Mouse (Mus musculus) right cerebral cortex, postnatal 10 days (tissue): ENCODE measurements around the gene Lrrc31.
A peak's percentile ranks its signal among the peaks of the same experiment; 100 is the strongest.
"Not testable (repeated sequence)": the region's sequence is repeated elsewhere in the genome, so short reads cannot be mapped to it uniquely, and the experiment has no call there.

Experiments
- DNase-seq, 2 experiments: peaks; one replicate each; pipeline ENCODE4 v3.0.0; 2021; ENCODE audit warnings: low spot score in 2 of 2

Lrrc31 gene

GRCm38 (mm10) chr3:30699711-30700505 is at the start of gene Lrrc31:
TSS of gene Lrrc31 (minus strand) at chr3:30699843.
- DNase-seq, result not testable (repeated sequence)

- DNase-seq, result no peak
Observed at GRCm38 (mm10) chr3:30748316-30748715, 48.7 kb upstream of the Lrrc31 start.

DNA sequence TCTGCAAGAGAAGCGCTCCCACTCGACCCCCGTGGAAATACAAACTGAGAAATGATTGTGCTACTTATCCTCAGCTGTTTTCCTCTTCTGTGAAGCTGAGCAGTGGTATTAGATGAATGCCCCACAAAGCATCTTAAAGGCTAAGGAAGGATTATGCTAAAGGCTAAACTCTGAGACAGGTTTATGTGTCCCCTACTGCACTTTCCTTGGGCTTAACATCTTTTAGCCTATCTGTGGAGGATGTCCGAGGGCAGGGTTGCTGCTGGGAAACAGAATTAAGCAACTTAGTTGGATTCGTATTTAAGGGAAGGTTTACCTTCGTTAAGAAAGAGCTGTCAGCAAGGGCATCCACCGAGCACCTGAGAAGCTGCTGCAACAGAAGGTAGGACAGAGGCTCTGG is 46.4 kb upstream of the Lrrc31 start, which contains the start of gene Samd7:
Gene Samd7 (plus strand): TSS at position 288 of the 400 bp plus-strand sequence.
- no peak for DNase-seq

DNA sequence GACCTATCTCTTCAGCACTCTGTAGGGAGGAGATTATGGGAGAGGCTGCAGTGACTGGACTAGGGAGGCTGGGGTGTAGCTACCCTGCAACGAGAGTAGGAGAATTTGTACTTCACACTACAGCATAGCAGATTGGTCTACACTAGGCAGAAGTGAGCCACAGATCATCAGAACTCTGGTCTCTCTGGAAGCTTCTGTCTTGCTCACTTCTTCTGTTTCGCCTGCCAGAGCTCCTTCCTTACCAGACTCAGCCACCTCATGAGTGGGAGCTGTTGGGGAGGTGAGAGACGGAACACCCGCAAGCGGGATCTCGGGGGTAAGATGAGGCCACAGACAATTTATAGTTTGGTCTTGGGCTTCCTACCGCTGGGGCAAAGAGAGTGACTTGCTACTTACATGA is 43.2 kb upstream of the Lrrc31 start:
- DNase-seq, result no peak

DNA sequence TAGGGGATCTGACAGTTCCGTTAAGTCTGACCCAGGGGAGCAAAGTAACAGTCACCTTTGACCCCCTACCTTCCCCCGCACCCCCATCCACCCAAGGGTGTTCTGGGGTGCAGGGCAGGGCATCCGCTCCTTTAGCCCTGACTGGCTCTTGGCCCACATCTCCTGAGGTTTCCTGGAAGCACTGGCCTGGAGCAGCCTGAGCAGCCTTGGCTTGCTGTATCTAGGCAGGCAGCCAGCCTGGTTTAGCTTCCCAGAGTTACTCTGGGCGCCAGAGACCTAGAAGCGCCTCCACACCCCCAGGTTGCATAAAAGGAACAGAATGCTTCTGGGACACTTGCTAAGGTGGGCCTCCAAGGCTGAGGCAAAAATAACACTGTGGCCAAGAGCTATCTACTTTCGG is 41.7 kb upstream of the Lrrc31 start:
- DNase-seq, result peak; percentile 54 to 70

- DNase-seq, result peak; percentile 82 to 86
Observed at GRCm38 (mm10) chr3:30736809-30737208, 37.2 kb upstream of the Lrrc31 start.

GRCm38 (mm10) chr3:30729046-30729445 is 29.4 kb upstream of the Lrrc31 start:
- DNase-seq, result no peak

DNA sequence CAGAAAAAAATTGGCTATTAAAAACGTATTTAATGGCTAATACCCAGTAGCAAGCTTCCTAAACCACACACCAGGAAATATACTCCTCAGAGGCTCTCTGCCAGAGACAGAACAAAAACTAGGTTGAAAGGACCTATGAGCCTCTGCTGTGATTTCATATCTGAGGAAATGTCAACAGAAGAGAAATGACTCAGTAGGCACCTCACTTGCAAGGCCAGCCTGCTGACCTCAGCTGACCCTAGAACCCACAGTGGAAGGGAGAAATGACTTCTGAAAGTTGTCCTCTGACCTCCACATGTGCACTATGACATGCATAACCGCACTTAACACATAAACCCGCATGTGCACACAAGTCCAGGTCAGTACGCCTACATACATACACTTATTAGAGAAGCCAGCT is 27.6 kb upstream of the Lrrc31 start:
- DNase-seq, result no peak

- DNase-seq, result no peak
Observed at GRCm38 (mm10) chr3:30725514-30725913, 25.9 kb upstream of the Lrrc31 start.

- no peak for DNase-seq
Observed at GRCm38 (mm10) chr3:30724848-30725465, 25.3 kb upstream of the Lrrc31 start.

DNA sequence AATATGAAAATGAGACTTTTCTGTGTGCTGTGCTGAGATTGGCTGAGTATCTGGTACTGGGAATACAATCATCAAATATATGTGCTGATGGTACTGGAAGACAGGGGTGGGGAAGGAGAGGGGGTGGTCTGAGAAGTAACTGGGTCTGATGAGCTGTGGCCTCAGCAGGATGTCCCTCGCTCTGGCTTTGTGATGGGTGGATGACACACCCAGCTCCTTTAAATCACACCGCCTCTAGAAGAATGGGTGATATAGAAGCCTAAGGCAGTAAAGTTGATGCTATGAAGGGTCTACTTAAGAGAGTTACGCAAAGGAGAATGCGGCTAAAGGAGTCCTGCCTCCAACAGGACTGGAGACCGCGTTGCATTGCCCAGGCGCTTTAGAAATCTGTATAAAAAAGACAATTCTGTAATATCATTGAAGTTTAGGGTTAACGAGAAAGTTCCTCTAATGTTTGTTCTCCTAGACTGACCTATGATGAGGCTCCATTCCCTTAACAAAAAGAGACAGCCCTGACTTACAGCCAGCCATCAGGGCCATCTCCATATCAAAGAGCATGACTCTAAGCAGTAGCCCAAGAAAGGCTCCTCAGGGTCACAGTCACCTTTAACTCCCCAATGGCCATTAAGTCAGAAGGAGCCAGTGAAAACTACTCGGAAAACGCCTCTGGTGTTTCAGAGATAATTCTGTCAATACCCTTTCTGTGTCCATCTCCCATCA is 24.6 kb upstream of the Lrrc31 start:
- DNase-seq, result no peak

- DNase-seq, result peak in 1 of 2 experiments; percentile 34
Observed at GRCm38 (mm10) chr3:30723179-30723578, 23.5 kb upstream of the Lrrc31 start.

- no peak for DNase-seq
Observed at GRCm38 (mm10) chr3:30722461-30722860, 22.8 kb upstream of the Lrrc31 start.

DNA sequence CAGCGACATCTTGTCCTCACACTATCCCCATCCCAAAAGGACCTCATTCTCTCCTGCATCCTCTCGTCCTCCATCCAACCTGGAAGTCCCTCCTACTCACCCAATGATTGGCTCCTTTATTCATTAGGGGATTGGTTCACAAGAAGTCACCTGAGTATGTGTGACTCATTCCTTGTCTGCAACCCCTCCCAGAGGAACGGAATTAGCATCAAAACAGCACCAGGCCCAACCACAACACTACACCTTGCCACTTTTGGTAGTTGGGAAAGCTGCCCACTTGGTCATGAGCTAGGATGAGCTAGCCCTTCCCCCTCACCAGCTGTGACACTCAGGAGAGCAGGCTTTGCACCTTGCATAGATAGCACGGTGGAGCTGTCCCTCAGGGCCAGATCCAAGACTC is 22.4 kb upstream of the Lrrc31 start:
- DNase-seq, result no peak

- DNase-seq, result no peak
Observed at GRCm38 (mm10) chr3:30718649-30719048, 19.0 kb upstream of the Lrrc31 start.

DNA sequence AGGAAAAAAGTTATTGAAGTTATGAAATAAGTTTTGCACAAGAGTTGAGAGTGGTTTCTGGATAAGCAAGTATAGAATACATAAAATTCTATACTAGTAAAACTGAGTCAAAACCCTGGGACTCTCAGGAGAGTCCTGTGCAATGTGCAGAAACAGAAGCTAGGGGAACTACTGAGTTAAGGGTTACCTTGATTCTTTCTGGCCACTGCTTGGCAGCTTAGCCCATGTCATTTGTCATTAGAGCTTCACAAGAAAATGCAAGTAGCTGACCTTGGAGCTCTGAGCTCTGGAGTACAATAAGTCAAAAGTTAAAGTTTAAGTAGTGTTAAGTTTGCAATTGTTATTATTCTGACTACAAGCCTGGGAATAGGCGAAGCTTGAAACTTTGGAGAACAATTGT is 13.7 kb upstream of the Lrrc31 start:
- no peak for DNase-seq

GRCm38 (mm10) chr3:30710191-30710590 is 10.5 kb upstream of the Lrrc31 start:
- no peak for DNase-seq

DNA sequence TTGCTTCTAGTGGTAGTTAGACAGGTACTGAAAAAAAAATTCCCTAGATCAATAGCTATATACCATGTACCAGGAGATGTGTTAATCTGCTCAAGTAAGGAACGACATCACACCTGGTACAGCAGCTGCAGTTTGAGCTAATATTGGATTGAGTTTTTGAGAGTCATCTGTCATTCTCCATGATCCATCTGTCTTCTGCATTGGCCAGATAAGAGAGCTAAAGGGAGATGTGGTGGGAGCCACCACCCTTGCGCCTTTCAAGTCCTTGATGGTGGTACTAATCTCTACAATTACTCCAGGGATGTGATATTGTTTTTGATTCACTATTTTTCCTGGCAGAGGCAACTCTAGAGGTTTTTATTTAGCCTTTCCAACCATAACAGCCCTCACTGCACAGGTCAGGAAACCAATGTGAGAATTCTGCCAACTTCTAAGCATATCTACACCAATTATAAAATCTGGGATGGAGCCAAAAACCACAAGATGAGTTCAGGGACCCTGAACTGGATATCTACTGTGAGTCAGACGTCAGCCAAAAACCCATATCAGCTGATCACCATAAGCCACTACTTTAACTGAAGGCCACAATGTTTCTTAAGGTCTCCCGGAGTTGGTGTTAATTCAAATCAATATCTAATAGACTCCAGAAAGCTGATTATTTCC is 7.1 kb upstream of the Lrrc31 start:
- DNase-seq, result no peak

DNA sequence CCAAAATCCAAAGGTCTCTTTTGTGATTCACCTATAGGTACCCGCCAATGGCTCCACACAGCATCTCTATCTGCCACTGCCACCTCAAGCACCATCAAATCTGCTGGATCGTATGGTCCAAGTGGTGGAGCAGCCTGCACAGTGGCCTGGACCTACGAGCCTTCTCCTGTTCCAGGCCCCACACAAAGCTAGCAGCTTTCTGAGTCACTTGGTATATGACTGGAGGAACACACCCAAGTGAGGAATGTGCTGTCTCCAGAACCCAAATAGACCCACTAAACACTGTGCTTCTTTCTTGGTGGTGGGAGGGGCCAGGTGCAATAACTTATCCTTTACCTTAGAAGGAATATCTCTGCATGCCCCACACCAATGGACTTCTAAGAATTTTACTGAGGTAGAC is 6.3 kb upstream of the Lrrc31 start:
- no peak for DNase-seq

GRCm38 (mm10) chr3:30697891-30698290 is 1.8 kb downstream of the Lrrc31 start:
- DNase-seq, result no peak

- DNase-seq, result peak; percentile 47 to 71
Observed at GRCm38 (mm10) chr3:30696346-30696745, 3.3 kb downstream of the Lrrc31 start.

GRCm38 (mm10) chr3:30695661-30696060 is 4.0 kb downstream of the Lrrc31 start:
- DNase-seq, result no peak
